Mouse (Mus musculus) spleen, postnatal 36 days (tissue): ENCODE data around the gene Ptprg.

Experiments
- DNase-seq, 2 experiments: peaks; one replicate each; pipeline ENCODE4 v3.0.0; 2022; ENCODE audit warnings: low spot score in 2 of 2, mixed read lengths in 1 of 2

Ptprg gene

GRCm38 (mm10) chr14:11617362-11617761 is 64.0 kb downstream of the Ptprg start:
- no peak for DNase-seq

GRCm38 (mm10) chr14:11618140-11618705 is 64.9 kb downstream of the Ptprg start:
- no peak for DNase-seq

GRCm38 (mm10) chr14:11619606-11620005 is 66.3 kb downstream of the Ptprg start:
- DNase-seq = no peak

GRCm38 (mm10) chr14:11620314-11620713 is 67.0 kb downstream of the Ptprg start:
- DNase-seq = no peak

GRCm38 (mm10) chr14:11620962-11621568 is 67.7 kb downstream of the Ptprg start:
- DNase-seq = no peak

- DNase-seq = no peak
Observed at GRCm38 (mm10) chr14:11623576-11623975, 70.2 kb downstream of the Ptprg start.

GRCm38 (mm10) chr14:11630736-11631135 is 77.4 kb downstream of the Ptprg start:
- DNase-seq = no peak

GRCm38 (mm10) chr14:11631505-11631904 is 78.2 kb downstream of the Ptprg start:
- no peak for DNase-seq

- DNase-seq = no peak
Observed at GRCm38 (mm10) chr14:11637673-11638072, 84.3 kb downstream of the Ptprg start.

GRCm38 (mm10) chr14:11639366-11639765 is 86.0 kb downstream of the Ptprg start:
- no peak for DNase-seq

- no peak for DNase-seq
Observed at GRCm38 (mm10) chr14:11640372-11640771, 87.0 kb downstream of the Ptprg start.

GRCm38 (mm10) chr14:11640996-11641395 is 87.7 kb downstream of the Ptprg start:
- no peak for DNase-seq

- DNase-seq = no peak
Observed at GRCm38 (mm10) chr14:11642977-11643376, 89.6 kb downstream of the Ptprg start.

- no peak for DNase-seq
Observed at GRCm38 (mm10) chr14:11657374-11657773, 104.0 kb downstream of the Ptprg start.

GRCm38 (mm10) chr14:11663661-11664215 is 110.4 kb downstream of the Ptprg start:
- DNase-seq = no peak

- no peak for DNase-seq
Observed at GRCm38 (mm10) chr14:11664302-11664701, 111.0 kb downstream of the Ptprg start.

GRCm38 (mm10) chr14:11665046-11665445 is 111.7 kb downstream of the Ptprg start:
- no peak for DNase-seq

- no peak for DNase-seq
Observed at GRCm38 (mm10) chr14:11667762-11668161, 114.4 kb downstream of the Ptprg start.

GRCm38 (mm10) chr14:11670847-11671246 is 117.5 kb downstream of the Ptprg start:
- DNase-seq = no peak

GRCm38 (mm10) chr14:11672981-11673547 is 119.7 kb downstream of the Ptprg start:
- DNase-seq = no peak

GRCm38 (mm10) chr14:11678201-11678600 is 124.9 kb downstream of the Ptprg start:
- DNase-seq = no peak

GRCm38 (mm10) chr14:11679741-11680140 is 126.4 kb downstream of the Ptprg start:
- DNase-seq = no peak

- no peak for DNase-seq
Observed at GRCm38 (mm10) chr14:11680621-11681020, 127.3 kb downstream of the Ptprg start.
